Mouse (Mus musculus) forebrain, embryonic 14.5 days (tissue): ENCODE measurements around the gene Pten. TPM values are rescaled to one million over a fixed set of nuclear protein-coding genes. Genes with fewer than 3 reads are reported as not detected.
"Not testable (repeated sequence)": the region's sequence is repeated elsewhere in the genome, so short reads cannot be mapped to it uniquely, and the experiment has no call there.

Experiments
- ATAC-seq: fragments of 200-750 bp; cut with Nextera tagmentation; 2 replicates; pipeline ENCODE4 v1.8.0; 2017; ENCODE audit warnings: mild to moderate bottlenecking, moderate library complexity
- DNase-seq: peaks from one replicate; pipeline ENCODE4 v3.0.0-alpha.2; 2015; ENCODE audit warnings: low spot score
- H3K27ac ChIP-seq: fragments of 300-500 bp; sonication (generic); 2 replicates; pipeline ENCODE4 v1.5.1; 2014; ENCODE audit warnings: low read depth, mild to moderate bottlenecking, control low read depth, low read length, moderate library complexity
- H3K27me3 ChIP-seq: fragments of 300-500 bp; sonication (generic); replicated peaks from 2 replicates; pipeline ENCODE4 v1.6.1; 2014; ENCODE audit warnings: low read length, control low read depth, mixed read lengths; ENCODE audit not compliant: control insufficient read depth, insufficient read depth
- H3K36me3 ChIP-seq: fragments of 300-500 bp; sonication (generic); 2 replicates; pipeline ENCODE4 v1.6.1; 2014; ENCODE audit warnings: low read length, control low read depth; ENCODE audit not compliant: control insufficient read depth, insufficient read depth
- H3K4me1 ChIP-seq: fragments of 300-500 bp; sonication (generic); 2 replicates; pipeline ENCODE4 v1.6.1; 2014; ENCODE audit warnings: antibody characterized with exemption, low read length, control low read depth; ENCODE audit not compliant: control insufficient read depth, insufficient read depth
- H3K4me2 ChIP-seq: fragments of 300-500 bp; sonication (generic); 2 replicates; pipeline ENCODE4 v1.6.1; 2014; ENCODE audit warnings: mild to moderate bottlenecking, control low read depth, low read length
- H3K4me3 ChIP-seq: fragments of 300-500 bp; sonication (generic); 2 replicates; pipeline ENCODE4 v1.5.1; 2014; ENCODE audit warnings: low read depth, low read length, control low read depth
- H3K9ac ChIP-seq: fragments of 300-500 bp; sonication (generic); 2 replicates; pipeline ENCODE4 v1.6.1; 2014; ENCODE audit warnings: mild to moderate bottlenecking, low read length, control low read depth, moderate library complexity
- H3K9me3 ChIP-seq: fragments of 300-500 bp; sonication (generic); replicated peaks from 2 replicates; pipeline ENCODE4 v1.6.1; 2016; ENCODE audit warnings: low read length, control low read depth, mixed read lengths; ENCODE audit not compliant: control insufficient read depth
- WGBS: fragments of 180-500 bp; shearing (Covaris S2); extraction: QIAGEN DNeasy Blood & Tissue Kit; methylation state at CpG from one replicate; pipeline ENCODE4 v1.1.7; 2014; 5-methylcytosine and 5-hydroxymethylcytosine counted together
- polyA plus RNA-seq: library from polyadenylated mRNA; unstranded; fragments of >200 nt; fragmentation: Nextera tagmentation; extraction: Ambion mirVana; gene quantifications from 2 replicates; pipeline ENCODE4 v1.2.1, GENCODE M21; 2014

The Pten gene
- polyA plus RNA-seq, 1 experiment from 2014 or later: 15.6 TPM

DNA sequence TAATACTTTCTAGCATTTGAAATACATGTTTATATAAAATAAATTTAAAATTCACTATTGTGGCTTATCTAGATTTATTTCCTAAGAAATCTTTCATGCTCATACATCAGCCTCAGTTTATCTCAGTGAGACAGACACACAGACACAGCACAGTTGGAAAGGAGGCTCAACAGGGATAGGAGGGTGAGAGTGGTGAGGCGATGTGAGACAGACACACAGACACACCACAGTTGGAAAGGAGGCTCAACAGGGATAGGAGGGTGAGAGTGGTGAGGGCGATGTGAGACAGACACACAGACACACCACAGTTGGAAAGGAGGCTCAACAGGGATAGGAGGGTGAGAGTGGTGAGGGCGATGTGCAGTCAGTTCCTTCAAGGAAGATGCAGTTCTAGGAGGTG, 30.7 kb downstream of the Pten start:
- ATAC-seq, H3K4me1 ChIP-seq, H3K4me3 ChIP-seq, H3K36me3 ChIP-seq, H3K9me3 ChIP-seq, H3K9ac ChIP-seq, DNase-seq, H3K27ac ChIP-seq, H3K4me2 ChIP-seq, H3K27me3 ChIP-seq: not testable (repeated sequence)
- WGBS: 89% methylated on average over 3 of the region's 3 CpGs

DNA sequence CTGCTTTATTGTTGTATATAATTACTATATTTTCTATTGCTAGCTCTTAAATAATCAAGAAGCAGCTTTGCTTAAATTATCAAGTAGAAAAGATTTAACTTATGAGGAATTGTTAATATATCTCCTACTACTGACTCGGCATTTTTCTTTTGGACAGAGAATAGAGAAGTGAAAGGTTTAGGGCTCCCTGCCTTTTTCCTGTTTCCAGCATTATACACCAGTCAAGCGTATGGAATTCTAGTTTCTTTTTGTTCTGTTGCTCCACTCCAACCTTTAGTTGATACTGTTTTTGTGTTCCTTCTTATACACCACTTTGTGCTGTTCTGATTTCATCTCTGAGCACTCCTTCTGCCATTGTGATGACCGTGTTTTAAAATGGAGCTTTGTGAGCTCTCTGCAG, 32.2 kb downstream of the Pten start:
- H3K4me1 ChIP-seq: peaks cover 7% of the 10 kb centered on the region; the same call in 1 of the 2 replicates
- H3K4me3 ChIP-seq: no peak overlapping the region
- no peak overlapping the region for H3K9ac ChIP-seq
- no peaks in the 10 kb centered on the region for H3K9me3 ChIP-seq
- H3K4me2 ChIP-seq: no peak overlapping the region
- H3K36me3 ChIP-seq: no peaks in the 10 kb centered on the region
- no peaks in the 10 kb centered on the region for H3K27me3 ChIP-seq
- DNase-seq (no peak), ATAC-seq (no peak)
- WGBS: 12% methylated on average over 3 of the region's 3 CpGs
- no peak overlapping the region for H3K27ac ChIP-seq

DNA sequence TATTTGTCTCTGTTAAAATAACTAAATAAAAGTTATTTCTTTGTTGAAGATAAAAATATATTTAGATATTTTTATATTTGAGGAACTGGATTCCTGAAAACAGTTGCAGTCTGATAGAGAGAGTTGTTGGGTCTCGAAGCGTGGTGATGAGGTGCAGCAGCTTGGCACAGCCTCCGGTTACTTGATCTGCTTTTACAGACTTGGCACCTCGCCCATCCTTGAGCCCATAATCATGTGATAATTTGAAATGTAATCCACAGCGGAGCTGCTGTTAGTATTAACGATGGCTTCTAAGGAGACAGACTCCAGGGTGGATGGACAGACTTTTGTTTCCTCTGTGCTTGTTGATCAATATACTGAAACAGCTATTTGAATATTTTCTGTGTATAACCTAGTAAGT, 35.3 kb downstream of the Pten start:
- DNase-seq (peak; percentile 93), ATAC-seq (peak; percentile 87)
- H3K27ac ChIP-seq: no peak overlapping the region
- no peak overlapping the region for H3K9ac ChIP-seq
- H3K4me3 ChIP-seq: no peak overlapping the region
- H3K9me3 ChIP-seq: no peaks in the 10 kb centered on the region
- H3K27me3 ChIP-seq: no peaks in the 10 kb centered on the region
- 5% methylated on average over 6 of the region's 6 CpGs for WGBS
- no peak overlapping the region for H3K4me2 ChIP-seq
- H3K4me1 ChIP-seq: peaks cover 7% of the 10 kb centered on the region; the same call in 1 of the 2 replicates
- no peaks in the 10 kb centered on the region for H3K36me3 ChIP-seq

DNA sequence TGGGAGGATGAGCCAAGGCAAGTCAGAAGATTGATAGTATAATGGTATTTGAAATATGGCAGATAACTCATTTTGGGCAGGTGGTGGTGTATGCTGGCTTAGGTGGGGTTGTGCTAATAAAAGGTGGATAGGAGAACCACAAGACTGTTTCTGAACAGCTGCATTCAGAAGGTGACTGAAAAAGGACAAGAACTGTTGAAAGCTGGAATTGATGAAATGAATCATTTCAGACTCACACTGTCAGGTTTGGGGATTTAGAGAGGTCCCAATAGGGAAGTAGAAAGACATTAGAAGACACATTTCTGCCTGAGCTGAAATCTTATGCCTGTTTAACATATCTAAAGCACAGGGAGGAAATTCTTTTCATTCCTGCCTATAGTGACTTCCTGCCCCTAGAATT, 36.6 kb downstream of the Pten start:
- Histone ChIP-seq H3K9ac (no peak overlapping the region), H3K4me3 (no peak overlapping the region), H3K27me3 (no peaks in the 10 kb centered on the region), H3K36me3 (no peaks in the 10 kb centered on the region), H3K4me1 (peaks cover 6% of the 10 kb centered on the region; the same call in 1 of the 2 replicates), H3K27ac (no peak overlapping the region), H3K4me2 (no peak overlapping the region), H3K9me3 (no peaks in the 10 kb centered on the region)
- DNase-seq (no peak), ATAC-seq (no peak)

DNA sequence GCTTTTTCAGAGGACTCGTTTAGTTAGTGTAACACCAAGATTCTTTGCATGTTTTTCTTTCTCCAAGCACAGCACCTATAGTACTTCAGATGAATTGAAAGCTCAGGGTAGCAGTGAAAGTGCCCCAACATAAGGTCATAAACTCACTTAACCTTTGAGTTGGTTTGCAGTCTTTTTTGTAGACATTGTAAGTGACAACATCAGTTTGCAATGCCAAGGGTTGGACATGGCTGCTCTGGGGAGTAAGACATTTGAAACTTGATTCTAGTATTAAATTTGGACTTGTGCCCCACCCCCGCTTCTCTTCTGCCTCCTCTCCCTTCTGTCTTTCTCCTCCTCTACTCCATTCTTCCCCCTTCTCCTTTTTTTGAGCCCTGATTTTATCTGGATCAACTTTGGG, 43.3 kb downstream of the Pten start:
- Histone ChIP-seq H3K9ac (no peak overlapping the region), H3K27ac (no peak overlapping the region), H3K9me3 (no peaks in the 10 kb centered on the region), H3K4me1 (no peaks in the 10 kb centered on the region), H3K36me3 (peaks cover 3% of the 10 kb centered on the region), H3K27me3 (no peaks in the 10 kb centered on the region), H3K4me3 (no peak overlapping the region), H3K4me2 (no peak overlapping the region)
- WGBS: 72% methylated on average over 2 of the region's 2 CpGs
- DNase-seq (no peak), ATAC-seq (no peak)

DNA sequence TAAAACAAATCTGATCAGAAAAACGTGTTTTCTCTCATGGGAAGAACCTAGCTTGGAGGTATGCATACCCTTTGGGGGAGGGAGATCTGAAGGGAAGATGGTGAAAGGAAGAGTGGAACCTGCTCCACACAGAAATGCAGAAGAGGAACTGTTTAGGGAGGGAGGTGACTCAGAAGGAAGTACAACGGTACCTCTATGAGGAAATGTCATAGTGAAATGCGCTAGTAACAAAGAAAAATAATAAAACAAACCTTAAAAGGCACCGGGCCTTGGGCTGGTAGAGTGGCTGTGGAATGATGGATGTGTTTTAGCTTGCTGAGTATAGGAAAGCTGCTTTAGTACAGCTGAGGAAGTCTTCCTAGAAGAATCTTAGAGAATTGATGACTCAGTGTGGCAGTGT, 47.4 kb downstream of the Pten start:
- Histone ChIP-seq H3K4me3 (no peak overlapping the region), H3K36me3 (peaks cover 3% of the 10 kb centered on the region), H3K9ac (no peak overlapping the region), H3K27me3 (no peaks in the 10 kb centered on the region), H3K4me2 (no peak overlapping the region), H3K27ac (no peak overlapping the region), H3K4me1 (no peaks in the 10 kb centered on the region), H3K9me3 (no peaks in the 10 kb centered on the region)
- WGBS: 92% methylated on average over 4 of the region's 4 CpGs
- ATAC-seq (no peak), DNase-seq (no peak)

DNA sequence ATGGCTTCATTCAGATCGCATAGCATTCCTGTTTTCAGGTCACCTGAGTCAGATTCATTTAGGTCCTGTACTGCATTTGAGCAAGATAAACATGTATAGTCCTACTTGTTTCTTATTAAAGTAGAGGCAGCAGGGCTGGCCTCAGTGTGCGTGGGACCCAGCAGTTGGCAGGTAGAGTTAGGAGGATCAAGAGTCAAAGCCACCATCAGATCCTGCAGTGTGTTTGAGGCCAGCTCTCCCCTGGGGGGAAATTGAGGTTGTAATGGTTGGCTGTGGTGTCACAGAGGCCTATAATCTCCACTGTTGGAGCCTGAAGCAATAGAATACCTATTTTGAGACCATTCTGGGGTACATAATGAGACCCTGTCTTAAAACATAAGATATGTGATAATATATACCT, 50.3 kb downstream of the Pten start:
- no peak for DNase-seq
- Histone ChIP-seq H3K27me3 (no peaks in the 10 kb centered on the region), H3K27ac (no peak overlapping the region), H3K4me2 (no peak overlapping the region), H3K9me3 (no peaks in the 10 kb centered on the region), H3K36me3 (peaks cover 6% of the 10 kb centered on the region; the same call in 1 of the 2 replicates), H3K9ac (no peak overlapping the region), H3K4me1 (no peaks in the 10 kb centered on the region), H3K4me3 (no peak overlapping the region)
- 92% methylated on average over 2 of the region's 2 CpGs for WGBS
- ATAC-seq: no peak

DNA sequence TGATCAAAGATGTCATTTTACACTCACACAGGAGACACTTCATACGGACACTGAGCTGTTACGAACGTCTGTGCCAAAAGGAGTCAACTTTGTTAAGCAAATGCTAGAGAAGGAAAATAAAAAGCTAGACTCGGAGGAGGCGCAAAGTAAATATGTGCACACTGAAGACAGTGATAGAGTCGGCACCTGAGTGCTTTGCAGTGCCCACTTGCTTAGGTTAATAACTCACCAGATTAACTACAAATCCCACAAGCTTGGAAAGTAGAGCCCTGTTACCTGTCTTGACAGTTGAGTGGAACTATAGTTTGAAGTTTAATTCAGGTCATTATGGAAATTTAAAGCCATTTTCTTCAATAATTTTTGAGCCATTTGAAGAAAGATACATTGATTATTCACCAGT, 51.4 kb downstream of the Pten start:
- ATAC-seq (no peak), DNase-seq (no peak)
- Histone ChIP-seq H3K36me3 (peaks cover 6% of the 10 kb centered on the region; the same call in 1 of the 2 replicates), H3K27me3 (no peaks in the 10 kb centered on the region), H3K27ac (no peak overlapping the region), H3K4me2 (no peak overlapping the region), H3K4me1 (no peaks in the 10 kb centered on the region), H3K9ac (no peak overlapping the region), H3K4me3 (no peak overlapping the region), H3K9me3 (no peaks in the 10 kb centered on the region)
- WGBS: 88% methylated on average over 6 of the region's 6 CpGs

DNA sequence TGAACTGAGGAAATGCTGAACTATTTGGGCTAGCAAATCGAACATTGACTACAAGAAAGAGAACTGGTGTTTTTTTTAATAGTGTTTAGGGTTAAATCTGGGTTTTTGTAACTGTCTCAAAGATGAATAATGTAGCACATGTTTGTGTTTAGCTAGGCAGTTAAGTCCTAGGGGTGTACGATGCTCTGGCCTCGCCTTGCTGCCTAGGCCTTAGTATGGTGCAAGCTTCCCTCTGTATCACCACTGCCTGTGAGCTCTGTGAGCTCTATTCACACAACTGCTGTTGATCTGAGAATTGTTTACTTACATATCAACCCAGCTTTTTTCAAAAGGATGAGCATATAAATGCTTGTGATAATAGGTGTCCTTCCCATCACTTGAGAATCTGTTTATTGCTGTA, 51.8 kb downstream of the Pten start:
- Histone ChIP-seq H3K4me1 (no peaks in the 10 kb centered on the region), H3K4me2 (no peak overlapping the region), H3K9ac (no peak overlapping the region), H3K36me3 (peaks cover 6% of the 10 kb centered on the region; the same call in 1 of the 2 replicates), H3K9me3 (no peaks in the 10 kb centered on the region), H3K27ac (no peak overlapping the region), H3K27me3 (no peaks in the 10 kb centered on the region), H3K4me3 (no peak overlapping the region)
- ATAC-seq (no peak), DNase-seq (no peak)
- WGBS: 89% methylated on average over 3 of the region's 3 CpGs
